Mouse (Mus musculus) fat pad, adult 2 months (tissue): Measurements from ENCODE around the gene Cntn5.

ENCODE experiments used
- DNase-seq: peaks from one replicate; pipeline ENCODE4 v3.0.0-alpha.2; 2011; ENCODE audit warnings: low read depth, low spot score; ENCODE audit errors: extremely low read depth

Gene Cntn5

DNA sequence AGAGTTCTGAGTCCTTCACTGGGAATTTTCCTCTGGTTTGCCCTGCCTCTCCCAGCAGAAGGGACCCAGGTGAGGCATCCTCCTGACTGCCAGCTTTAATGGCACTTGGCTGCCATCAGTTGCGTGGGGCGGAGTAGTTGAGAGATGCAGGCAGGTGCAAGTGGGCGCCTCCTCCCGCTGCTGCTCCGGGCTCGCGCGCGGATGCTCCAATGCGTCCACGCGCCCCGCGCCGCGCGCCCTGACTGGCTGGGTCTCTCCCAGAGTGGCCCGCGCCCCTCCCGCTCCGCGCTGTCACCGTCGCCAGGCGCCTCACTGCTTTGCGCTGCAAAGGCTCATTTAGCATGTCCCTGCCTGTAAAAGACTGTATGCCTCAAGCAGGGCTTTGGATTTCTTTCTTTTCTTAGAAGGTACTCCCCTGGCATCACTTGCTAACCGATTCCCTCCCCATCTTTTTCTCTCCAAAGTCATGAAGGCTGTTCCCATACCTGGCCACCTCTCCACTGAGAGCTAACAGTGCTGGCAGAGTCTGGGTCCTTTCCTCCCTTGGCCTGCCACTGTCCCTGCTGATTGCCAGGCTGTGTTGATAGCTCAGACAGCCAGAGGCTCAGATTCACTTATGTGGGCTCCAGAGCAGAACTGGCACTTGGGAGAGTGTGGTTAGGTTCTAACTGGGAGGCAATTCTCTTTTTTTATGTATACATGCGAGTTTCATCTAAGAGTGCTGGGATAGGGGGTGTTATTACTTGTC lies at the start of gene Cntn5:
Gene Cntn5 (minus strand): TSS at position 160 of the 748 bp plus-strand sequence.
- no peak for DNase-seq

DNA sequence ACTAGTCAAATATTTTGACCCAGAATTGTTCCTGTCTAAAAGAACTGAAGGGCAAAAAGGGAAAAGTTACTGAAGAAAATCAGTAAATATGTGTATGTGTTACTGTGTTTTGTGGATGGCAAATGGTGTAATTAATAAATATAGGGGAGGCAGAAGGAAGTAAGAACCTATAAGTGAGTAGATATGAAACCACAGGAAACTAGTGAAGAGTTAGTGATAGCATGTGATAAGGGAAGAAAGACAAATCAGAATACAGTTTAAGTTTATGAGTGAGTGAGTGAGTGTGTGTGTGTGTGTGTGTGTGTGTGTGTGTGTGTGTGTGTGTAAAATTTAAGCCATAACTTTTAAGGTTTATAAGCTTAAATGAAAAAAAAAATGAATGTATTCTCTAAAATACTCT lies 45.9 kb upstream of the Cntn5 start:
- DNase-seq, result no peak

DNA sequence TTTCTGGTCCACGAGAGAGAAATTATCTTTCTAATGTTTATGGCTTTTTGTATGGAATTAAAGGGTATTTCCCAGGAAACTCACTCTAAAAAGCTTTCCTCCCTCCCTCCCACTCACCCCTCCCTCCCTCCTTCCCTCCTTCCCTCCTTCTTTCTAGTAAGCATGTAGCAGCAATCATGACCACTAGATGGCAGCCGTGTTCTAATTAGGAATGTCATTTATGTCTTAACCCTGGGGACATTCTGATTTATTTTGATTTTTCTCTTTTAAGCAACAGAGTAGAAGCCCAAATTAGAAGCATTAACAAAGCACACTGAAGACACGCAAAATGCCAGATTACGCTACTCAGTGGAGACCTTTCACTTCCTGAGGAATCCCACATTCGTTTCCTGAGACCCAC lies 5.0 kb upstream of the Cntn5 start:
- no peak for DNase-seq

DNA sequence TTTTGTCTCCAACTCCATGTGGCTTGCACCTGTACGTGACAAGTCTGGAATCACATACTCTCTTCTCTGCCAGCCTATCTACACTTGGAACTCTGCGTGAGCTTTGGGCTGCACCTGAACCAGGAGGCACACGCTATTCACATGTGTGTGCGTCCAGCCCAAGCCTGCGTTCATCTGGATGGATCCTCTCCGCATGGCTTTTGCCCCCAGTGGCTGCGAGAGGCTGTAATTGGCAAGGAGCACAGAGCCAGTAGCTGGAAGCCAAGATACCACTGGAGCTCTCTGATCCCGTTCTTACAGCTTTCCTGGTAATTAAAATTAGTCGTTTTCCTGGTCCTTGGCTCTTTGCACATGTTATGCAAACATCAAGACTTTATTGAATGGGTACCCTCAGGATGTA lies 1.1 kb upstream of the Cntn5 start:
- no peak for DNase-seq

DNA sequence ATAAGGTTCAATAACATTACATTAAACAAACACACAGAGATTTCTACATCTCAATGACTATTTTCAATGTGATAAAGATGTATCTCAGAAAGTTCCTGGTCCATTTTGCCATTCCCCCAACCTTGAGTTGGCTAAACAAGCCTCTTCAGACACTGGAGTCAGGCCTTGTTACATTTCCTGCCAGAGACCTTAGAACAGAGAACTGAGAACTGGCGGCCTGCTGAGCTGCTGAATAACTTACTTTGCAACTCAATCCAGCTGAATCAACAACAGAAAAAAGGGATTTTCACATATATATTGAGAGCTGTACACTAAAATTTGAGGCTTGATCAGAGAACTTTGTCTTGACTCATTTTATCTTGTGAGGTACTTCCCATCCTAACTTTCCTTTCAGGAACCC lies 24.8 kb downstream of the Cntn5 start:
- no peak for DNase-seq

DNA sequence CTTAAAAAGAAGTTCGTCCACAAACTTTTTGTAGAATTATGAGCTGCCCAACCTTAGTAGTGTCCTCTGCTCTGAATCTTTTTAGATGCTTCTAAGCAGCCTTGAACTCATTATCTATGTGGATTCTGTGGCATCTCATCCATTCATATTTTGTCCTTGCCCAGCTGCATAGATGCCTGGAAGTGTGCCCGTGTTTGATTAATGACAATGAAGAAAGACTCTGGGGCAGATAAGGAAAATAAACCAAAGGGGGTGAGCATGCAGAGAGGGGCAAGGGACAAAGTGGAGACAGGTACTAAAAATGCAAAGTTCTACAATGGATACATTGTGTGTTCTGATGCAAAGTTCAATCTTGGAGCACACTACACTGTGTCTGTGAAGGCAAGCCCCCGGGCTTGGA lies 30.7 kb downstream of the Cntn5 start:
- no peak for DNase-seq

DNA sequence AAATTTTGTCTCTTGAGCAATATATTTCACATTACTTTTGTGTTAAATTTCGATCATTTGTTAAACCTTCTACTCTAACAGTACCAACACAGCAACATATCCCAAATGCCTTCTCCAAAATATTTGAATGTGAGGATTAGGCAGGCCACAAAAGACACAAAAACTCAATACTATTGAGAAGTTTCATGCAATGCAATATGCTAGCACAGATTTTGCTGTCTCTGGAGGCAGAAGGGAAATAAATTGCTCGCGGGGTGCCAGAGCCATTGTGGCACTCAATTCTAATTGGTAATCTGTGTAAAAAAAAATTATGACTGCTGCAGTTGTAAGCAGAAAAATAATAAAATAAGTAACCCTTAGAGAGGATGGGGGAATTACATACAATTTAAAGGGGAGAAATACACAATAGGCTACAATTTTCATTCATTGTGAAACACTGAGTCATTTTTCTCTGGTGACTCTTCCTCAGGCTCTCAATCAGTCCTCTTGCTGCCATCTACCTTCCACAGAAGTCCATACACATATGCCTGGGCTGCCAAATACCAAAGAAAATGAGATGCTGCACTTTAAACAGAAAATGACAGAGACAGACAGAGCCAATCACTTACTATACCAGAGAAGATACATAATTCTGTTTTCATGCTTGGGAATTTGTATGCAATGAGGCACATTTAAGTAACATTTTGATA lies 48.2 kb downstream of the Cntn5 start:
- DNase-seq, result no peak

DNA sequence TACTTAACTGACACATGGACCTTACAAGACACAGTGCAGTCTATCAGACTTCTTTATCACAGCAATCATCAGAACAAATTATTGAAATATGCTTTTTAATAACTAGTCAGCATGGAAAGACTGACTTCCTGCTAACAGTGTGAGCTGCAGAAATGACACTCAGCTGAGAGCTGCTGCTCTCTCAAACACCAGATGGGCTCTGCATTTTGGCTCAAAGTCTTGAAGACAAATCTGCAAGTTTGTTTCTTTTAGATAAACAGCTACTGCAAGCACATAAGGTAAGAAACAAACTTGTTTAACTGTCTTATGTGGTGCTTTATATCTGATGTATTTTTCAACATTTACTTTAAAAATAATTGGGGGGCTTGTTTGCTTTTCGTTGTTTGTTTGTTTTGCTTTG lies 87.9 kb downstream of the Cntn5 start:
- DNase-seq, result no peak

DNA sequence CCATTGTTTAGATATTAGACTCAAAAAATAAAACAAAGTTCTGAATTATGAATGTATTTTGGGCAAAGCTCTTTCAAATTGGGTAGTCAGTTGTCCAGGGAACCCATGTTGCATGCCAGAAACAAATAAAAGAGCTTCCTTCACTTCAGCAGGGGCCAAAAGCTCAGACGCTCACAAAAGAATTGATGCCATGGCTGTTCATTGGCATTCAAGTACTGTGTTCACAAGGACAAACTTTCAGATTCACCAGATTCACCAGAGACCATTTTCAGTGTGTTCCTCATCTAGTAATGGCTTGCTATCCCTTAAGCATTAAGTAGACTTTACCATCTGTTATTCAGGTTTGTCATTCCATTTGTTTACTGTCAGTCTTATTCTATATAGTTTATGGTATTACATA lies 107.4 kb downstream of the Cntn5 start:
- DNase-seq, result no peak

DNA sequence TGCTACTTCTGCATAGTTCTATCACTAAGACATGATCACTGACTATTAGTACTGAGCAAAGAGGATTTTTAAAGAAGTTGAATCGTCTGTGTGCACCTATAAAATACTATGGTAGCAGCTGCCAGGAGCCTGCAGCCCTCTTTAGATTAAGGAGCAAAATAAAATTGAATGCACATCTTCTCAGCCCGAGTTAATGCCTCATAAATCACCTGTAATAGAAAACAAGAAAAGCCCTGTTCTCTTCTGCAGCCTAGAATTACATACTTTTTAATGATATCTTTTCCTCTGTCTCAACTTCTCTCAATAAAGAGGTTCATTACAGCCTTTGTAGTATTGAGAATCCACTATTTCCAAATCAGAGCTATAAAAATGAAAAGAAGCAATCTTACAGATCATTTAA lies 109.5 kb downstream of the Cntn5 start:
- DNase-seq, result no peak

DNA sequence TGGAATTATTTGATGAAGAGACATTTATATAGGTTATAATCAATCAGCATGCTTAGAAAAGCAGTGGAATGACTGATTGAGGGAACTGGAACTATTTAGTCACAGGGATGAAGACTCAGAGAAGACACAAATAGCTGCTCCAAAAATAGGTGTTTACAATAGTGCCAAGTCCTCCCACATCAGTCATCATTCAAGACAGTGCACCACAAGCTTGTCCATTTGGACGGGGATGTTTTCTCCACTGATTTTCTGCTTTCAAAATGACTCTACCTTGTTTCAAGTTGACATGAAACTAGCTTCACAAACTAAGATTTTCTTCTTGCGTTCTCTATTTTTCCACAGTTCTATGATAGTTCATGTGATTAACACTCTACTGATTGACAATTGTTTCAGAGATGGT lies 172.7 kb downstream of the Cntn5 start:
- no peak for DNase-seq

DNA sequence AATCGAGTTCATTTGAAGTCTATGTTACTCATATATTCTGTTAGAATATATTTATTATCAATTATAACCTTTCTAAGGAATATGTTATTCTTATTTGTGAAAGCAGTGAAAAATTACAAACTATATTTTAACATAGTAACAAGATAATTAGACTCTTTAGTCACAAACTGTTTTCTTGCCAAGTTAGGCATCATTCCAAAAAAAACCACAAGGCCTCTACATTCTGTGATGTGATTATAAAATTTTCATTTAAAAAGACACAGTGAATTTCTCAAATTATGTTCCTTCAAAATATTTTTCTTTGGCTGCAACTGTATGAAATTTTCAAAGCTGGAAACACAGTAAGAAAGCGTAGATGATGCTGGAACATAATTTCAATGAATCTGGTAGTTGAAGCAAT lies 180.4 kb downstream of the Cntn5 start:
- DNase-seq, result no peak

DNA sequence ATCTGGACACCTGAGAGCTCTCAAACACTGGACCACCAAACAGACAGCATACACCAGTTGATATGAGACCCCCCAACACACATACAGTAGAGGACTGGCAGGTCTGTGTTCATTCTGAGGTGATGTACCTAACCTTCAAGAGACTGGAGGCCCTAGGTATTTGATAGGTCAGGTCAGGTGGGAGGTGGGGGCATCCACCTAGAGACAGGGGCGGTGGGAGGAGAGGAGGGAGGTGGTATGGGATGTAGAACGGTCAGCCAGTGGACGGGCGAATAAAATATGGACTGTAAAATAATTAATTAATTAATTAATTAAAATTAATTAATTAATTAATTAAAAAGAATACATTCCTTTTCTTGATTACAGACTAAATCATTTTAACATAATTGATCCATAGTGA lies 182.5 kb downstream of the Cntn5 start:
- DNase-seq, result no peak

DNA sequence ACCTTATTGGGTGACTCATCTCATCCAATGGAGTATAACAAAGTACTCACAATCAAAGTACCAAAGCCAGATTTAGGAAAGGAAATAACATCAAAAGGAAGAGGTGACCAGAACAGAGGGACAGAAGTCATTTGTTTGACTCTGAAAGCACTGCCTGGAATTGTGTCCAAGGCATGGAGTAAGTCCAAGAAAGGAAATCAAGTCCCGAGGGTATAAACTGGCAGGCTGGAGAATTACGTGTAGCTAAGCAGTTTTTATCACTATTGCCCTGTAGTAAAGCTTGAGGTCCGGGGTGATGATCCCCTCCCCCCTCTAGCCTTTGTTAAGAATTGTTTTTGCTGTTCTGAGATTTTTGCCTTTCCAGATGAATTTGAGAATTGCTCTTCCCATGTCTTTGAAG lies 185.6 kb downstream of the Cntn5 start:
- DNase-seq, result no peak

DNA sequence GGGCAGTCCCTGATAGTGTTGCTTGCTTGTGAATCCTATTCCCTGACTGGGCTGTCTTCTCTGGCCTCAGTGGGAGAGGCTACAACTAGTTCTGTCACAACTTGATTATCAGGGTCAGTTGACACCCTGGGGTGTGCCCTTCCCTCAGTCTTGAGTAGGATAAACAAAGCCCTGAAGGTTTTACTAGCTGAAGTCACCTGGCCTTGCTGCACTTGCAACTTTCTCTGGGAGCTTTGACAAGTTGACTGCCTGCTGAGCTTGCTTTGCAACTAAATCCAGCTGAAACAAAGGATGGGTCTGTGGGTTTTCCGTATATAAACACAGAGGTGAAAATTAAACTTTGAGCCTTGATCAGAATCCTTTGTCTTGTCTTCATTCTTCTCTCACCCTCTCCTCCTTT lies 190.9 kb downstream of the Cntn5 start:
- DNase-seq, result no peak

DNA sequence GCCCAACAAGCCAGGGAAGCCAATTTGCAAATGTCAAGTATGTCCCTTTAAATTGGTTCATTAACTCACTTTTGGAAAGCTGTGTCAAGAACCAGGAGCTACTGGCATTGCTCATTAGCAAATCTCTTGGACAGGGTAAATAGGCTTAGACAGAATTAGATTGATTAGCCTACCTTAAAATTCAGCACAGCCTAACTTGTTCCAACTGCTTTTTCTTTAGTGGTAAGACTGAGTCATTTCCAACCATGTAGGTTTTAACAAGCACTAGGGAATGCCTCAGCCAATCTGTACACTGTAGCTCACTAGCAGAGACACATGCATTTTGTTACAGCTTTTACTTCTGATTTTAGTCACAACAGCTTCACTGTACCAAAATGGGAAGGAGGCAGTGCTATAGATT lies 222.9 kb downstream of the Cntn5 start:
- no peak for DNase-seq

DNA sequence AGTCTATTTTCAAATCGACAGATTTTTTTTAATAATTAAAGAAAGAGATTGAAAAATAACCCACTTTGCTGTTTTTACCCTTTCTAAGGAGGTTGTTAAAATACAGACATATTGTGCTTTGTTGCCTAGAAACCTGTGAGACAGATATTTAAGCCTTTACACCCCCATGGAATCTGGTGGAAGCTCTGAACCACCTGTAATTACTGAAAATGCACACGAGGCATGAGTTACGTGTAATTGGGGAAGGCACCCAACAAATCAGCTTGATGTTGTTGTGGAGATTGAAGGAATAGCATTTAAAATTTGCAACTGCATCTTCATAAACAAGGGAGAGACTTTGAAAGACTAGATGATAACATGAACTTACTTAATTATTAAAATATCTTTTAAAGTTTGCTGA lies 223.4 kb downstream of the Cntn5 start:
- DNase-seq, result no peak

DNA sequence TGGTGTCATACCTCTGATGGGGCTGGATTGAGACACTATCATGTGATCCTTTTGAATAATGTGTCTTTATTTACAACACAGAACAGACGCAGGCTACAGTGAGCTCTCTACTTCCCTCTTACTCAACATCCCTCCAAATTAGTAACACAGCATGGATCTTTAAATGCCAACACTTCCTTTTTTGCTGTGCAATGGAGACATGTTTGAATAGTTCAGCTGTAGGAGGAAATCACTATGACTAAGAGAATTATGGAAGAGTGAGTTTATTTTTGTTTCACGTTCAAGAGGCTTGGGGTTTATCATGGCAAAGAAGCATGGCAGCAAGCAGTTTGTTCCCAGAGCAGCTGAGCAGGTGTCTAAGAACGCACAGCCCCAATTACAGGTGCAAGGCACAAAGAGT lies 235.9 kb downstream of the Cntn5 start:
- no peak for DNase-seq

DNA sequence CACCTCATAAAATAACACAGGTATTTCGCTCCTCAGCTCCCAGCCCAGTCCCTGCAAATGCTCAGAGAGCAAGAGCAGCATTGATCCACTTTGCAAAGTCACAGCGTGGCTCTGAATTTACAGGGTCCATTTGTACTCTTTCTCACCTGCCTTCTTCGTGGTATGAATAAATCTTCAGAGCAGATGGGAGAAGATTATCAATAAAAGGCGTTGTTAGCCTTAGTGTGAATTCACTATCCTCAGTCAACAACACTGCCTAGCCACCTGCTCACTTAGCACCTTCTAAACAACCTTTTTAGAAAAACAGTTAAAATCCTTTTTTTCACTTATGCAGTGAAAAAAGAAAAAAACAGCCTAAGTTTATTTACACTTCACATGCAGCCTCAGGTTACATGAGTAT lies 237.1 kb downstream of the Cntn5 start:
- no peak for DNase-seq

DNA sequence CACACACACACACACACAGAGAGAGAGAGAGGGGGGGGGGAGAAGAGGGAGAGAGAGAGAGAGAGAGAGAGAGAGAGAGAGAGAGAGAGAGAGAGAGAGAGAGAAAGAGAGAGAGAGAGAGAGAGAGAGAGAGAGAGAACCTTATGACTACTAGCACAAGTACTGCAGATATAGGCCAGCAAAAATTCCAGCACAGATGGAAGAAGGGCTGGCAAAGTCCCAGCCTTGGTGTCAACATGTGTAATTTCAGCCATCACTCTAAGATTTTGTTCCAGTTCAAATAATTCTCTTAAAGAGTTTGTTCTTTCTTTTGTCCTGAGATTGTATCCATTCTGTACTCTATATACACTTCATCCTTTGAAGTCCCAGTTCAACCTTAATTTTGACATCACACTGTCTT lies 238.8 kb downstream of the Cntn5 start:
- DNase-seq, result no peak

DNA sequence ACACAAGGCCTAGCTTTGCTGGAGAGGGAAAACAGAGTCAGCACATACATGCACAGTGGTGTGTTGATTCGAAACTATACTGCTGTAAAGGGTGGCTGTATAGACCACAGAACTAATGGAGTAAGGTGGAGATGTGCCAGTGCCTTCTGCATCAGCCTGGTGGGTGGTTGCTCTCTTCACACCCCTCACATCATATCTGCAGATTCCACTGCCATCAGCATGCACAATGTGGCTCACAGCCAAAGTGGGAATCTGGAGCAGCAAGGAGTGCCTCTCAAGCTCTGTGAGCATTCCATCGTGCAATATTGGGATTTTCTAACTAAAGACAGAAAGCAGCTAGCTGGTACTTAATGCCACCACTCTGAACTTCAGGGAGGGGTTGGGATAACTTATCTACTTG lies 241.5 kb downstream of the Cntn5 start:
- DNase-seq, result no peak

DNA sequence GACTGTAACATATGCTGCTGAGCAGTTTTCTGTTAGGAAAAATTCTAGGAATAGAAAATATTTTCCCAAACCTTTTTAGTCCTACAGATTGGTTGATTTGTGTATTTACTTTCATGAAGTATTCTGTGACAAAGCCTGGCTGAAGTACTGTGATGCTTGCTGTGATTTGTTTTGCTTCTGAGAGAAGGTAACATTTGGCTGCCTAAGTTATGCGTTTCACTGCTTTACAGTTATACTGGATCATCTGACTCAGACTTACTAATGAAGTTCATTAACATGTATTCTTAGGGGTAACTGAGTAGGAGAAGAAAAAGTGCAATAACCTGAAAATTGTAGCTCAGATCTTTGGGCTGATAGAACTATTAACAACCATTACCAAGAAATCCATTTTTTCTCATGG lies 245.1 kb downstream of the Cntn5 start:
- no peak for DNase-seq

DNA sequence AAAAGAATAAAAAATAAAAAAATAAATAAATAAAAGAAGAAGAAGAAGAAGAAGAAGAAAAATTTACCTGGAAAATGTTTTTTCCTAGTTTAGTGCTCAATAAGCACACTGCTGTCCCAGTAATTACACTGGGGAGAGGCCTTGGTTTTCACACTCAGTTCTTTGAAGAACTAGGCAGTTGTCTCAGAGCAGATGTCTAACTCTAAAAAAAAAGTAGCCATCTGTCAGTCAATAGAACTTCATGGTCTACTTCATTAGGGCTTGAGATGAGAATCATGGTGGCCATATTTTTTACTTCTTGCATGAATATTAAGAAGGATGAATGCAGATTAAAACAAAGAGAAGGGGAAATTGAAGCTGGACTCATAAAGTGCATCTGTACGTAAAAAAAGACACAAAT lies 246.5 kb downstream of the Cntn5 start:
- no peak for DNase-seq
